Mouse (Mus musculus): ENCODE measurements around the gene Soat1.

Gene Soat1

DNA sequence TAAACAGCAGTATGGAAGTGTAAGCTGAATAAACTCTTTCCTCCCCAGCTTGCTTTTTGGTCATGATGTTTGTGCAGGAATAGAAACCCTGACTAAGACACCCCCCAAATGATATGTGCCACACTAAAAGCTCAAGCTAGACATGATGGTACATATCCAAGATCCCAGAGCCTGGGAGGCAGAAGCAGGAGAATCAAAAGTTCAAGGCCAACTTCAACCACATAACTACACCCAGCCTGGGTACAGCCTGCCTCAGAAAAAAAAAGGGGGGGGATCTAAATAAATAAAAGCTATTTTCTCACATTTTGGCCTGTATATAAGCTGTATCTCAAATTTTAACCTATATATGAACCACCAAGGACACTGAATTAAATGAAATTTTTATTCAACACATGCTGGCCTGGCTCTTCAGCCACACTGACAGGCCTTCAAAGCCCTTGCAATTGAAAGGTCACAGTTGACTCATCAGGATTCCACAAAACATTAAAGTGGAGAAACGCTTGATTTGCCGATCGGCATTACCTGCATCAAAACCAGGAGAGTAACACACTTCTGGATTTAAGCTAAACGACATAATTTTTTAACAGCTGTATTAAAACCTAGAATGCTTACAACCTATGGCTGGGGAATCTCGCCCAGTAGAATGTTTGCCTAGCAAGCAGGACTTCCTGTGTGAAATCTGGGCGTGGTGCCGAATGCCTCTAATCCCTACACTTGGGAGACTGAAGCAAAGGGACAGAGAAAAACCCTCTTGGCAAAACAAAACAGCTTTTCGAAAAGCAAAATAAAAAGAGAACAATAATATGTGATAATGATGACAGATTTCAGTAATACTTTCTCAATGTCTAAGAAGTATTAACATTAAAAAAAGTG, 9.9 kb downstream of the Soat1 start:
- DNase-seq, result peak; percentile 93

DNA sequence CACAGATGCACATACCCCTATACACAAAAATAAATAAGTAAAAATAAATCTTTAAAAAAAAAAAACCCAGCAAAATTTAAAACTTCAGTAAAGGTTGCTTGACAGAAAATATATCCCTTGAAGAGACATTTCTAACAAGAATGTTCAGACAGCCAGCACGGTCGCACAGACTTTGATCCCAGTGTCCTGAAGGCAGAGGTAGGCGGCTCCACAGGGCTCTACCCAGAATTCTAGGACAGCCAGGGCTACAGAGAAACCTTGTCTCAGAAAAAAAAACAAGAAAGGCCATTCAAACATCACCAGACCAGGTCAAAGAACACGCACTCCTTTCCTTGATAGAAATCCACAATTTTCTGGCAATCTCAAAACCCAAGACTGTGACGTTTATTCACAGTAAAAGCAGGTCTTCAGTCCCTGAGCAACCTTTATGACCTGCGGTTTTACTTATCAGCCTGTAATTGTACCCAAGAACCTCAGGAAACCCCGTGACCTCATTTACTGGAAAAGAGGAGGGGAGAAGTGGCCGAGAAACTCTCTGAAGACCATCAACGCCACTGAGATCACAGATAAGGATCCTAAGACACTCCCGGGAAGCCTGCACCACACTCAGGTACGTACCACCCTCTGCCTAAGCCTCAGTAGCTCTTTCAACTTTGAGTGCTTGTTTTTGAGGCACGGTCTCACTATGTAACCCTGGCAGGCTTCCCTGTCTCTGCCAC, 11.7 kb downstream of the Soat1 start:
- peak; percentile 58 for DNase-seq

DNA sequence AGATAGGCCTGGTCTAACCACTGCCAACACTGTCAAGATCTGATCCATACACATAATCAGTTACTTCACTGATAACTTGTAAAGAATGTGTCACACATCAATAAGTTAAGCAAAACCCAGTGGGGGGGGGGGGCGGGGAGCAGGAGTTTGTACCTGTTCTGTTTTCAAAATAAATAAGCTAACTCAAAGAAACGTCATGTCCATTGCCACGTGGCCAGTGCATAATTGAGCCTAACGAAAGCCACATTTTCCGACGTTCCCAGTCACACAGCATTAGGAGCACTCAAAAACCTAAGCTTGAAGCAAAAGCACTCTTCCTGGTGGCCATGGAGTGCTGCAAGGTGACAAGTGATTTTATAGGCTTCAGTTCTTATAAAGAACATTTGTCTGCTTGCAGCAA, 13.1 kb downstream of the Soat1 start:
- DNase-seq, result peak; percentile 60

DNA sequence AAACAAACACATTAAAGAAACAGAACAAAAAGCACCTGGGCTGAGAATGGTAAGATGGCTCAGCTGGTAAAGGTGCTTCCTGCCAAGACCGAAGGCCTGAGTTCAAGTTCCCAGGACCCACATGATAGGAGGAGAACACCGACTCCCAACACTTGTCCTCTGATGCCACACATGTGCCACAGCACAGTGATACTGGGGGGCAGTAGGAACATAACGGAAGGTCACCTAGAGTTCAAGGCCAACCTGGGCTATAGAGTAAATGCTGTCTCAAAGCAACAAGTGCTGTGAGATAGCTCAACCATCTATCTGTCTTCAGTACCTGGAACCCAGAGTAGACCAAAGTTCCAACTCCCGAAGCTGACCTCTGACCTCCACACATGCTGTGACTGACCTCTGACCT, 13.9 kb downstream of the Soat1 start:
- peak; percentile 62 for DNase-seq

DNA sequence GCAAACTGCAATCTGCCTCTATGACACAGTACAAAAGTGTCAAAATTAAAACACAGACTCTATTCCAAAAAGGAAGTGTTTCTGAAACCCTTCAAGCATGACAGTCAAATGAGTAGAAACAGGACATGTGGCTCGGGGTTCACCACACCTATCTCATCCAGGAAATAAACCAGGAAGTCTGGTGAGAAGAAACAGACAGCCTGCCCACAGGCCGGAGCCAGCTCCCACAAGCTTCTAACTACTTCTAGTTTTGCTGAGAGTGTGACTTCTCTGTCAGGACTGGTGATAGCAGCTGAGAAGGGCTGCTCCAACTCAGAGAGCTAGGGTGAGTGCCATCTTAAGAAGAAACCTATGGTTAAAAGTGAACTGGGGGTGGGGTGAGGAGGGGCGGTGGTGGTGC, 14.4 kb downstream of the Soat1 start:
- DNase-seq, result peak; percentile 93

DNA sequence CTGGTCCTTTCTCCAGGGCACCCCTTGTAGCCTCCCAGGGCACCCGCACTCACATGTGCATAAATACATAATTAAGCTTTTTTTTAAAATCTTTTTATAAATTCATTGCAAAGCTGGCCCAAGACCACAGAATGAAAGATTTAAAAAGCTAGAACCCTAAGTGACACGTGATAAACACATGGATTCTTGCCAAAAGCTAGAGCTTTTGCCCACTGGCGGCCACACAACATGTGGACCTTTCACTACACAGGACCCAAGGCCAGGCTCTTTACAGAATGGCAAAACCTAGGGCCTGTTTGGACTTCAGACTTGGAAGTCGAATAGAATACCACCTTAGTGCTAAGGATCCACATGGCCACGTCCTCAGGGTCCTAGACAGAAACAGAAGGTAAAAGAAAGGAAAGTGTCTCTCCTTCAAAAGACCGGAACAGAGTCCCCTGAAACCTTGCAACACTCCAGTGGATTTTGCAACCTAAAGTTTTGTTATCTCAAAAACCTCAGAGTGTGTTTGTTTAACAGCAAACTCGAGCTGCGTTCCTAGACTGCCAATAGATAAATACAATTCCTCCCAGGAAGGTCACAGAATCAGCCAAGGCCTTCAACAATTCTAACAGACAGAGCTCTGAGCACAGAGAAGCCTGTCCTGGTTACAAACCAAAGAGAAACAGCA, 15.6 kb downstream of the Soat1 start:
- no peak for DNase-seq

DNA sequence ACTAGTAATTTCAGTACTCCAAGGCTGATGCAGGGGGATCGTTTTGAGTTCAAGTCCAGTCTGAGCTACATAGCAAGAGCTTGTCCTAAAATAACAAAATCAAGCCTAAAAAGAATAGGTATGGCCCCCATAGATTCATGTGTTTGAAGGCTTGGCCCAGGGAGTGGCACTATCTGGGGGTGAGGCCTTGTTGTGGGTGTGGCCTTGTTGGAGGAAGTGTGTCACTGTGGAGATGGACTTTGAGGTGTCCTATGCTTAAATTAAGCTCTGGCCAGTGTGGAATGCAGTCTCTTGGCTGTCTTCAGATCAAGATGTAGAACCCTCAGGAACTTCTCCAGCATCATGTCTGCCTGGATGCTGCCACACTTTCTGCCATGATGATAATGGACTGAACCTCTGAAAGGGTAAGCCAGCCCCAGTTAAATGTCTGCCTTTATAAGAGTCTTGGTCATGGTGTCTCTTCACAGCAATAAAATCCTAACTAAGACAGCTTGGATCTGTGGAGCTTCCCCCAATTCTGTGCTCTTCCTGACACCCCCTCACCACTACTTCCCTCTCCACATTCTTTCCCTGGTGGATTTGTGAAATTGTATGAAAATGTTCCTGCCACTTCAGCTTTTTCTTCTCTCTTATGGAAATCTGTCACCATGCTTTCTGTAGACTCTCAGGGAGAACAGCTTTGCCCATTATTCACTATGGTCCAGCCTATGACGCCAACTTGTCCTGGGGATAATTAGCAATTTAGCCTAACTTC, 18.9 kb downstream of the Soat1 start:
- DNase-seq, result peak; percentile 59

DNA sequence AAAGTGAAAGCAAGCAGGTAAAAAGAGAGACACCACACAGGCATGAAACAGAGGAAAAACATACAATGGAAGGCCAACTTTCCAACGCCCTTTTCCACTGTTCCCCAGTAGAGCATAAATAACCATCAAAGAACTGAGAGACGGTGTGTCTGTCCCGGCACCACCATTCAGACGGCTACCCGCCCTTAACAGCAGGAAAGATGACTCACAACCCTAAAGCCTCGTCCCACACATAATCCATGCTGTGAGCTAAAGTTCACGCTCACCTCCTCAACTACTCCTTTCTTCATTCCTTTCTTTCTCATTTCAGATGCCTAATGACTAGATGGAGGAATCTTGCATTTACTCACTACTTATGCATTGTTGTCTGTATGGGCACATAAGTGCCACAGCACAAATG, 19.7 kb downstream of the Soat1 start:
- peak; percentile 49 for DNase-seq

DNA sequence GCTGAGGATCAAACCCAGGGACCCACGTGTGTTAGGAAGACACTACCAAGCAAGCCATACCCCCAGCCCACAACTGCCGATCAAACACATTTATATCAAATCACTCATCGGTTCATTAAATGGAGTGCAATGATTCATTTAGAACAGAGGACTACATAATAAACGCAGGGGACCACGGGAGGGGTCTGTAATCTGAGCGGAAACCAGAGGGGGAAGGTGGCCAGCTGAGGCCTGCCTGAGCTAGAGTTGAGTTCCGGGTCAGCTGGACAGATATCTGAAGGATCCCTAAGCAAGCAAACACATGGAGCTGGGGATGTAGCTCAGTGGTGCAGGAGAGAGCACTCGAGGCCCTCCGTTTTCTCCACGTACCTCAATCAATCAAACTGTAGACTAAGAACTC, 20.3 kb downstream of the Soat1 start:
- DNase-seq, result peak; percentile 64

DNA sequence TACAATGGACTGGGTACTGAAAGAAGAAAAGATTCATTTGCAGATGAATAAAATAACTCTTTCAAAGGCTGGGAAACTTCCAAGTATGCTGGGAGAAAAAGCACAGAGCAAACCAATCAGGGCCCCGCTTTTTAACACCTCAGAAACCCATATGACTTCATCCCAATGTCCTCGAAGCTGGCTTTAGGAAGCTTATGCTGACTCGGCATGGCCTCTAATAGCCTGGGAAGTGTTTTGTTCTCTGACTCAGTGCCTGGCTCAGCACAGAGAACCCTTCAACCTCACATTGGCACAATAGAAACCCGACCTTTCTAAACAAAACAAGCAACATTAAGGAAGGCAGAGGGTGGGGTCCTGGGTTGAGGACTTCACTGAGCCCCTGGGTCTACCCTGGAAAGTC, 23.7 kb downstream of the Soat1 start:
- peak; percentile 87 for DNase-seq

DNA sequence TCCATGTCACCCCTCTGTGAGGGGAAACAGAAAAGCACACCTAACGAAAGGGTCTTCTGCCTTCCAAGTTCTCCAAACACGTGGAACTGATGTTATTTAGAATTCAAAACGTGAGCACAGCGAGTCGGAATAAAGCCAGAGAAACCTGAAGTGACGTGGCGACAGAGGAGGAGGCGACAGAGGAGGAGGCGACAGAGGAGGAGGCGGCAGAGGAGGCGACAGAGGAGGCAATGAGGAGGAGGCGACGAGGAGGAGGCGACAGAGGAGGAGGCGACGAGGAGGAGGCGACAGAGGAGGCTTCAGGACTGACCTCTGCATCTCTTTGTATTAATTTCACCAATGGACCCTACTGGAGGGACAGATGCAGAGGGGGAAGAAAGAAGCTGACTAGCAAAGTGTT, 24.4 kb downstream of the Soat1 start:
- peak; percentile 74 for DNase-seq

DNA sequence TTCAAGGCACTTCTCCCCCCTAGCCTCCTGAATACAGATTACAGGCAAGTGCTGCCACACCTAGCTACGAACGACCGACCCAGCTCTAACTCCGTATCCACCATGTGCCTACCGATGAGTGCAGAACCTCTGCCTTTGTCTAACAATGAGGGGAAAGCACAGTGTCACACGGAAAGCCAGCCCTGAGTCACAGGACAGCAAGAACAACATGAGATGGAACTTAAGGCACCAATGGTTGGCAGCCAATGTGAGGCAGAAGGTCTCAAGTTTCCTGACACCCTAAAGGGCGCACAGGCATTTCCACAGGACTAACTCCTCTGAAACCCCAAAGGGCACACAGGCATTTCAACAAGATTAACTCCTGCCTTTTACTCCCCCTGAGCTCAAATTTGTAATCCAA, 25.0 kb downstream of the Soat1 start:
- DNase-seq, result peak; percentile 84

DNA sequence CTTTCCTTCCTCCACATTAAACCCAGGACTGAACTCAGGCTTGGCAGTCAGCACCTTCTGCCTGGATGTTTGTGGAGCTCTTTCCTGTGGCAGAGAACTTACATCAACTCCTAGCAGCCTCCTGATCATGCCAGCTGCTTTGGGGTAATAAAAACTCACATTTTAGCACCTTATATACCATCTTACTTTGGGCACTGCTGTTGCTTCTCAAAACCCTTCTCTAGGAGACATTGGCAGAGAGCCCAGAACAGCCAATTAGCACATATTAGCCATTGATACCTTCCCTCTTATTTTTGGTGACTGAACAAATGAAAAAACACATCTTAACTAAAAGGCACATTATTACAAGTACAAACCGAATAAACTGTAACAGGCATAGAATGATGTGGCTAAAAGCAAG, 29.1 kb downstream of the Soat1 start:
- peak; percentile 75 for DNase-seq

DNA sequence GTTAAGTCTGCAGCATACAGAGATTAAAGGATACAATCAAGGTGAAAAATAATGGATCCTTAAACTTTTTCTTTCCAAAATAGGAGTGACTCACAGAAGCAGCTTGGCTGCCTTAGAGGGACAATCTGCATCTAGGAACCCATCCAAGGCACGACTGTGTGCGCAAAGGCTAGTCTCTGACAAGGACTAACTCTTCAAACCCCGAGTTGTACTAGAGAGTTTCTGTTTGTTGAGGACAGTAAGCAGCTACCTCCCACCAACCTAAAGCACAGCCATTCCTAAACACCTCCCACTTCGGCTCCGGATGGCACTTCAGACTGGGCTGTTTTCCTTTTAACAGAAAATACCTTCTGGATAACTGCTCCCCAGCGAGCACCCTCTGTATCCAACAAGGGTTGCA, 31.4 kb downstream of the Soat1 start:
- peak; percentile 63 for DNase-seq

DNA sequence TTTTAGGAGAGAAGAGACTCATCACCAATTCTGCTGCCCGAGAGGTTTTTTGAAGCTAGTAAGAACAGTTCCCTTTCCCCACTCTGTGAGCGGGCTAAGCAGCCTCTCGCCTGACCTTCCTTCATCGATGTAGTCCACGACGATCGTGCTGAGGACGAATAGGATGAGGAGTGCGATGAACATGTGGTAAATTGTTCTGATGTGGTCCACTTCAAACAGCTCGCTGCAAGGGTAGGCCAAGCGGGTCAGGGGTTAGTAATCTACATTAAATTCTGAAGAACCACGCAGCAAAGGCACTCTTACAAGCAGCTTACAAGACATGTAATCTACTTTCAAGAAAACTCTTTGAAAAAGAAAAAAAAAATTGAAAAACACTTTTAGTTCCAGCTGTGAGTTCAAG, 31.9 kb downstream of the Soat1 start:
- DNase-seq, result peak; percentile 75

DNA sequence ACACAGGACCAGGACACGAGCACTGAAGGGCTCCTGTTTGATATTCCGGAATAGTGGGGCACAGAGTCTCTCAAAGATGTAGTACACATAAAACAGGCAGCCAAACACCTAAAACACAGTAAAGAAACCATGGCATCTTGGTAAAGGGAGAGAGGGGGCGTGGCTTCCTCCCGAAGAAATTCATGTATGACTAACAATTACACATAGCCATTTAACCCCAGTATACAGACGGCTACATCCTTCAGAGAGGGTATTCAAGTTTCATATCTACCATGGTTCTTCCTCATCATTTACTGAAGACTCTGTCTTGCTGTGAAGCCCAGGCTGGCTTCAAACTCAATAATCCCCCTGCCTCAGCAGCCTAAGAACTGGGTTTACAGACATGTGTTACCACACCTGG, 36.4 kb downstream of the Soat1 start:
- DNase-seq, result no peak

DNA sequence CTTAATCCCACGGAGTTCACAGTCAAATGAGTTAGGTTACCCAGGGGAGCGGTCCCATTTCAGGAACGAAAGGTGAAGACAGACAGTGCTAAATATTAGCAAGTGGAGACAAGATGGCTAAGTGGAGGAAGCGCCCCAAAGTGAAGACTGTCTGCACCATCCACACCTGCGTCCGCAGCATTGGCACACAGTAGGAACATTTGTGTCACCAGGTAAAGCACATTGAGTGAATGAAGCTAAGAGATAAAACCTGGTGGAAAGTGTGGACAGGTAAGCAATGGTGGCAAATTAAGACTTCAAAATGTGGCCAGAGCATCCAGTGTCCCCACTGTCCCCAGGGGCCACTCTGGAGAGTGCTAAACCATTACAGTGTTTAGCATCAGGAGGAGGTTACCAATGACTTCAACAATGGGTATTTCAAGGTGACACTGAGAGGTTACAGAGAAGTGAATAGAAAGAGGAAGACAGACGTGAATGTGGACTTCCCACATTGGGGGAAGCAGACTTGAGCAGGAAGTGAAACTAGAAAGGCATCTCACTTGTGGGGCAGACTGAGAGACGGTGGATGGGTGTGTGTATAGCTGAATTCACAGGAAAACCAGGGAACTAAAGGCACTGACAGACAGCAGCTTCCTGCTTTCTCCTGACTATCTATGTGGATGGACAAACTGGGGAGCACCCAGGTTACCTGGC, 37.0 kb downstream of the Soat1 start:
- peak; percentile 93 for DNase-seq

DNA sequence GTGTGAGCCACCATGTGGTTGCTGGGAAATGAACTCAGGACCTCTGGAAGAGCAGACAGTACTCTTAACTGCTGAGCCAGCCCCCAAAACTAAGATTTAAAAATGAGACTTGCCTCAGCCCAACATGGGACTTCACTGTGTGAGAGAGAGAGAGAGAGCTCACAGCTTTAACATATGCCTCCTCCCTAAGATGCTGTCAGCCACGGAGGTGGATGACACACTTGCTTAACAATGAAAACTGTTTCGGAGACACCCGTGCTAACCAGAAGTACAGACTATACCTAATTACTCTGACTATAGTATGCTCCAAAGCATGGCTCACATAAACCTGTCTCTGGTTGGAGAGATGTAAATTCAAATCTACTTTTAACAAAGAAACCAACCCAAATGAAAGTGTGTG, 40.6 kb downstream of the Soat1 start:
- DNase-seq, result peak; percentile 52

DNA sequence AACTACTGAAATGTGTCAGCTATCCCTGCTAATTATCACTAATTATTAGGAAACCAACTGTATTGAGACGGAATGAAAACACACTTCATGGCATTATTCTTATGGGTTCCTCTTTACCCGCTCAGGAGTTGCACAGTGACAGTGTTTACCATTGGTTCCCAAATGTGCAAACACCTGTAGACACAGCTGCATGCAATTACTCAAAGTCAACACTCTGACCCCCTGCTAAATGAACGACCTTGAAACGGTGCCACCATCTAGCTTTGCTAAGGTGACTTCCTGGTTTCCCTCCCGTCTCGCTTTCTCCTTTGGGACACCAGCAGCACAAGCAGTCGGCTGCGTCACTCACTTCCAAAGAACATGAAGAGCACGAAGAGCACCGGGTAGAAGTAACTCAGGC, 41.6 kb downstream of the Soat1 start:
- DNase-seq, result peak; percentile 79

DNA sequence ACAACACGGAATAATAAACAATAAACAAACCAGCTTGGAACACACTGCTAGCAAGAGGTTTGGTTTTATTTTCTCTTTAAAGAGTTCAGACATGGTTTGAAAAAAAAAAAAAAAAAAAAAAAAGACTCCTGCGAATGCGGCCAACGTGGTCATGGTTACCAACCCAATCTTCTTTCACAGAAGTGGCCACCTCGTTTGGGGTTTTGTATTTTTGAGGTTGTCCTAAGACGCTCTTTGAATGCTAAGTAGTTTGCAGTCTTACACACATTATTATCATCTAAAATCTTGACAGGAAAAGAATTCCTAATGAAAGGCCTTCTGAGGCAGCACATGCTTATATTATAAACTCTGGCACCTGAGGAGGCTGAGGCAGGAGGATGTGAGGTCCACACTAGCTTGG, 45.7 kb downstream of the Soat1 start:
- DNase-seq, result peak; percentile 74

DNA sequence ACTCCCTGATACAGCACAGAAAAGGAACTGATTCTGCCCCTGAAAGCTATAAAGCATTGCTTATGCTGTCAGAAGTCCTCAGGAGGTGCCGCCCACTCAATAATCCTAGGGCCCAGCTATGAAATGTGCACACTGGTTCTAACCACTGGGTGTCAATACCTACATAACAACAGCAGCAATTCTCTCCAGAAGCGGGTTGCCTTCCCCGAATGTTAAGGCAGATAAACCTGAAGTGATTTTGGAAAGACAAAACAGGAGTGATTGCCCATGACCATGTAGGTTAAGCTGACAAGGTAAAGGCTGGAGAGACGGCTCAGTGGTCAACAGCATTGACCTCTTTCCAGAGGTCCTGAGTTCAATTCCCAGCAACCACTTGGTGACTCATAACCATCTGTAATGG, 48.4 kb downstream of the Soat1 start:
- DNase-seq, result peak; percentile 71

DNA sequence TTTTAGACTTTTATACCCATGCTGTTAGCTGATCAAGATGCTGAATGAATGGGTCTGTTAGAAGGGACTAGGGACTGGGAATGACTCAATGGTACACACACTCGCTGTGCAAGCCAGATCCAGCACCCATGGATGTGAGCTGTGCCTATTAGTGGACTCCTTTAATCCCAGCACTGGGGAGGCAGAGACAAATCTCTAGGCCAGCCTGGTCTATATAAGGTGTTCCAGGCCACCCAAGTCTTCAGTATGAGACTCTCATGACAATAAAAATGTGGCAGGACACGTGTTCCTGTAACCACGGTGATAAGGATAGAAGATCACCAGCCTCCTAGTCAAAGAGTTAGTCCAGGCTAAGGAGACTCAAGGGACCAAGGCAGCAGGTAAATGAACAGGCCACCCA, 50.1 kb downstream of the Soat1 start:
- DNase-seq, result peak; percentile 70

Measured in heart, adult 11 months (tissue).